Mouse (Mus musculus) ES-Bruce4 (cell line): ENCODE results near the gene Notch2.

ENCODE experiments used
- CTCF ChIP-seq: IDR thresholded peaks from one replicate; pipeline ENCODE4 v1.8.1; 2011; ENCODE audit warnings: low read depth, low read length
- POLR2A ChIP-seq: IDR thresholded peaks from one replicate; pipeline ENCODE4 v1.8.1; 2011; ENCODE audit warnings: low read length; ENCODE audit not compliant: insufficient read depth

- TF ChIP-seq CTCF (no peak), POLR2A (no peak)
Observed at GRCm38 (mm10) chr3:97987153-97987552, 26.2 kb upstream of the Notch2 start.
